ENCODE assay signal across 15 mouse cellular contexts in genomic region chr3:19429422-19430076, GRCm38 (mm10).
DNase-seq lines count a peak whose midpoint lies in the region; ATAC-seq and TF ChIP-seq lines count a peak whose summit lies in the region.
"Had no signal": no experiment of that assay in that cellular context is flagged by ENCODE, and none has a peak within 500 bp of the region (broad histone marks: within the 10 kb centered on the region; RNA-seq: fewer than 3 reads in every experiment).

No protein-coding gene starts in this region.

- 30% methylated on average over 6 of the region's 6 CpGs for WGBS in spleen, adult 2 months
- 35% methylated on average over 6 of the region's 6 CpGs for WGBS in bone marrow, adult 2 months
- 60% methylated on average over 6 of the region's 6 CpGs for whole genome bisulfite sequencing in liver, embryonic 11.5 days
- WGBS in liver, embryonic 12.5 days (ENCODE audit: insufficient replicate concordance) = 43% methylated on average over 6 of the region's 6 CpGs

- no peak overlapping the region for H3K9ac ChIP-seq in liver, embryonic 11.5 days (ENCODE audit: low read depth, low read length)
- no peak overlapping the region for H3K9ac ChIP-seq in liver, embryonic 12.5 days
- H3K9ac ChIP-seq: embryonic facial prominence, embryonic 12.5 days; forebrain, embryonic 15.5 days; limb, embryonic 13.5 days had no signal

- H3K4me3 ChIP-seq in spleen, adult 2 months (ENCODE audit: extremely low read depth, insufficient read depth, insufficient read length) = no peak overlapping the region; the same call in 1 of the 2 replicates
- H3K4me3 ChIP-seq in bone marrow, adult 2 months (replicated peaks; ENCODE audit: control insufficient read depth, low read depth, low read length) = no peak overlapping the region
- H3K4me3 ChIP-seq in liver, embryonic 11.5 days (ENCODE audit: low read depth, low read length) = no peak overlapping the region
- no peak overlapping the region for H3K4me3 ChIP-seq in liver, embryonic 12.5 days
- H3K4me3 ChIP-seq: embryonic facial prominence, embryonic 12.5 days; forebrain, embryonic 15.5 days; limb, embryonic 13.5 days had no signal

- H3K27me3 ChIP-seq in spleen, adult 2 months (ENCODE audit: control insufficient read depth, insufficient read depth, low read length) = no peaks in the 10 kb centered on the region
- no peaks in the 10 kb centered on the region for H3K27me3 ChIP-seq in liver, embryonic 11.5 days (replicated peaks; ENCODE audit: control insufficient read depth, insufficient read depth, low read length)
- no peaks in the 10 kb centered on the region for H3K27me3 ChIP-seq in liver, embryonic 12.5 days (replicated peaks)
- H3K27me3 ChIP-seq: embryonic facial prominence, embryonic 12.5 days; forebrain, embryonic 15.5 days; limb, embryonic 13.5 days had no signal

- TF ChIP-seq CTCF in spleen, adult 2 months (IDR thresholded peaks at IDR 0.05; ENCODE audit: extremely low read depth, insufficient read depth, insufficient read length, insufficient replicate concordance) = no peak
- no peak for TF ChIP-seq CTCF in bone marrow, adult 2 months (IDR thresholded peaks at IDR 0.05; ENCODE audit: control insufficient read depth, insufficient read depth, low read length)

- peak; percentile 33 to 53 for DNase-seq in spleen, adult 2 months (ENCODE audit: low read depth in 1 of 2, low spot score in 2 of 2)
- no peak for DNase-seq in spleen, adult 12 weeks (ENCODE audit: low spot score)
- peak; percentile 36 for DNase-seq in thymus, postnatal 4 days
- DNase-seq in liver, embryonic 11.5 days (ENCODE audit: low spot score) = no peak
- DNase-seq in urinary bladder, adult 2 months (ENCODE audit: low spot score) = no peak
- DNase-seq: cerebellum, adult 18-20 months; kidney, adult 2 months; layer of hippocampus, adult 9-11 months had no signal

- H3K4me1 ChIP-seq in spleen, adult 2 months (ENCODE audit: control insufficient read depth, insufficient read depth, insufficient read length) = peaks cover 16% of the 10 kb centered on the region
- no peaks in the 10 kb centered on the region; the same call in 1 of the 2 replicates for H3K4me1 ChIP-seq in bone marrow, adult 2 months (ENCODE audit: control insufficient read depth, insufficient read depth, low read length)
- no peaks in the 10 kb centered on the region for H3K4me1 ChIP-seq in liver, embryonic 11.5 days (replicated peaks; ENCODE audit: control insufficient read depth, insufficient read depth, low read length)
- no peaks in the 10 kb centered on the region for H3K4me1 ChIP-seq in liver, embryonic 12.5 days
- H3K4me1 ChIP-seq: forebrain, embryonic 15.5 days had no signal

- peak; percentile 83 for ATAC-seq in megakaryocyte progenitor cell, adult 5-6 weeks (replicated peaks; ENCODE audit: poor library complexity)
- ATAC-seq in liver, embryonic 11.5 days (replicated peaks; ENCODE audit: low FRiP score) = no peak
- no peak for ATAC-seq in liver, embryonic 12.5 days
- ATAC-seq: forebrain, embryonic 15.5 days had no signal

- H3K36me3 ChIP-seq in spleen, adult 2 months (ENCODE audit: control insufficient read depth, insufficient read depth, low read length) = no peaks in the 10 kb centered on the region
- H3K36me3 ChIP-seq in liver, embryonic 11.5 days (ENCODE audit: control insufficient read depth, insufficient read depth, low read length) = no peaks in the 10 kb centered on the region
- no peaks in the 10 kb centered on the region for H3K36me3 ChIP-seq in liver, embryonic 12.5 days
- H3K36me3 ChIP-seq: embryonic facial prominence, embryonic 12.5 days; forebrain, embryonic 15.5 days; G1E; limb, embryonic 13.5 days had no signal

- H3K27ac ChIP-seq in spleen, adult 2 months (ENCODE audit: insufficient read depth, low read length) = peak overlapping the region; percentile 91
- H3K27ac ChIP-seq in bone marrow, adult 2 months (ENCODE audit: control insufficient read depth, insufficient read depth, low read depth, low read length, poor library complexity) = peak overlapping the region; percentile 36; the same call in 1 of the 2 replicates
- no peak overlapping the region for H3K27ac ChIP-seq in liver, embryonic 11.5 days (ENCODE audit: low read depth, low read length)
- H3K27ac ChIP-seq in liver, embryonic 12.5 days = no peak overlapping the region
- H3K27ac ChIP-seq: embryonic facial prominence, embryonic 12.5 days; forebrain, embryonic 15.5 days; limb, embryonic 13.5 days had no signal

- no peak overlapping the region for H3K4me2 ChIP-seq in liver, embryonic 11.5 days
- H3K4me2 ChIP-seq in liver, embryonic 12.5 days = no peak overlapping the region
- H3K4me2 ChIP-seq: embryonic facial prominence, embryonic 12.5 days; forebrain, embryonic 15.5 days; limb, embryonic 13.5 days had no signal

- H3K9me3 ChIP-seq in liver, embryonic 11.5 days (ENCODE audit: control insufficient read depth, low read length) = no peaks in the 10 kb centered on the region
- H3K9me3 ChIP-seq in liver, embryonic 12.5 days (replicated peaks) = no peaks in the 10 kb centered on the region
- H3K9me3 ChIP-seq: embryonic facial prominence, embryonic 12.5 days; forebrain, embryonic 15.5 days; G1E; limb, embryonic 13.5 days had no signal

- no peak for TF ChIP-seq POLR2A in spleen, adult 2 months (IDR thresholded peaks at IDR 0.05; ENCODE audit: low read depth, low read length)
- no peak for TF ChIP-seq POLR2A in bone marrow, adult 2 months (IDR thresholded peaks at IDR 0.05; ENCODE audit: borderline replicate concordance, control insufficient read depth, low read depth, low read length)

Comparison
In these comparisons a context has a peak if more than half of its experiments do, and no peak if none do; other contexts are left out.
1. DNase-seq: peak in spleen, adult 2 months (2 of 2) and thymus, postnatal 4 days (single experiment); none in spleen, adult 12 weeks (single experiment), liver, embryonic 11.5 days (single experiment) and urinary bladder, adult 2 months (single experiment).
2. H3K27ac ChIP-seq: peak in spleen, adult 2 months (single experiment) and bone marrow, adult 2 months (single experiment); none in liver, embryonic 11.5 days (single experiment) and liver, embryonic 12.5 days (single experiment).